Mouse (Mus musculus): ENCODE results near the gene Ttc28. TPM values are rescaled to one million over a fixed set of nuclear protein-coding genes. Genes with fewer than 3 reads are reported as not detected.
A peak's percentile ranks its signal among the peaks of the same experiment; 100 is the strongest.
"Not testable (repeated sequence)": the region's sequence is repeated elsewhere in the genome, so short reads cannot be mapped to it uniquely, and the experiment has no call there.

The Ttc28 gene
- polyA plus RNA-seq, 1 experiment from 2014 or later, result 13.9 TPM

DNA sequence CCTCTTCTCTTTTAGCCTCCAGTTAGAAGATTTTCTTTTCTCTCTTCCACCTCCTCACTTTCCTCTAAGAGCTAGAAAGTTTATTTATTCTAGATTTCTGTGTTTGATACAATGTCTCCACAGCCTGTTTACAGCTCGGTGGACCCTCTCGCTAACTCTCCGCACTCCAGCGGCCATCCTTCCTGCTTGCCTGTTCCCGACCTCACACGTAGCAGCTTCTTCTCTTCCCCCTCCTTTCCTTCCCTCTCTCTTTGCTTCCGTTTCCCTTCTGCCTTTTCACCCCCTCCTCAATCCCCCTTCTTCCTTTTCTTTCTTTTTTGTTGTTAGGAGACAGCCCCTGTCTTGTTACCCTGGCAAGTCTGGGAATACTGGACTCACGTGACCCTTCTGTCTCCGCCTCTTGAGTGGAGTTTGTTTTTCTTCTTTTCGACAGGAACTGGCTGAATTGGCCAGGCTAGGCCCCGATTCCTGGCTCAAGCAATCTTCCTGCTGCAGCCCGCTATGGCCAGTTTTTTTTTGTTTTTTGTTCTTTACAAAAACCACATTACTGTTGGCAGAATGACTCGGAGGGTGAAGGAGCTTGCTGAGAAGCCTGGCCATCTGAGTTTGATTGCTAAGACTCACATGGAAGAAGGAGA lies 20.5 kb upstream of the Ttc28 start:
- H3K27ac ChIP-seq, result peak overlapping the region; percentile 89
- peak overlapping the region; percentile 51 for H3K4me2 ChIP-seq
- H3K9me3 ChIP-seq (replicated peaks), result no peaks in the 10 kb centered on the region
- H3K4me3 ChIP-seq (replicated peaks), result peak overlapping the region; percentile 34
- no peak overlapping the region for H3K9ac ChIP-seq
- H3K36me3 ChIP-seq, result peaks cover 50% of the 10 kb centered on the region
- H3K4me1 ChIP-seq, result peaks cover 12% of the 10 kb centered on the region
- H3K27me3 ChIP-seq, result no peaks in the 10 kb centered on the region
- WGBS, result 13% methylated on average over 13 of the region's 13 CpGs
- ATAC-seq (replicated peaks; ENCODE audit: low FRiP score), result 0 out of 2 replicates have a peak, but pooled peaks have one; percentile 33

DNA sequence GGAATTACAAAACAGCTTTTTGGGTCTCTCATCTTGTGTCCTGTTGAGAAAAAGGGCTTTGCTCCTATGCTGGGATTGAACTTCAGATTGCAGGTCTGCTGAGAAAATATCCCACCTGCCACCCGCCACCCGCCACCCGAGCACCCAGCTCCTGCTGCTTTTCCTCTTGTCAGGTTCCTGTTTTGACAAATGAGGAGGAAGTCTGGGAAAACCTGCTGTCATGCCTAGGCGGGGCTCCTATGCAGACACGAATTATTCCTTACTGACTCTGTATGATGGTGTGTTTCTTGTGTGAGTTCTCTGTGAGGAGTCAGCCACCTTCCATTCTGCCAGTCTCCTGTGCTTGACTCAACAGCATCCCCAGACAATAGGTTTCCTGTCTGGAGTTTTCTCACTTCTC lies 19.2 kb upstream of the Ttc28 start:
- peaks cover 12% of the 10 kb centered on the region for H3K4me1 ChIP-seq
- no peak overlapping the region for H3K9ac ChIP-seq
- no peak overlapping the region for H3K4me3 ChIP-seq (replicated peaks)
- ATAC-seq (replicated peaks; ENCODE audit: low FRiP score), result no peak
- H3K27ac ChIP-seq, result no peak overlapping the region
- no peaks in the 10 kb centered on the region for H3K9me3 ChIP-seq (replicated peaks)
- H3K27me3 ChIP-seq, result no peaks in the 10 kb centered on the region
- WGBS, result 80% methylated on average over 5 of the region's 5 CpGs
- peaks cover 48% of the 10 kb centered on the region for H3K36me3 ChIP-seq
- H3K4me2 ChIP-seq, result no peak overlapping the region

DNA sequence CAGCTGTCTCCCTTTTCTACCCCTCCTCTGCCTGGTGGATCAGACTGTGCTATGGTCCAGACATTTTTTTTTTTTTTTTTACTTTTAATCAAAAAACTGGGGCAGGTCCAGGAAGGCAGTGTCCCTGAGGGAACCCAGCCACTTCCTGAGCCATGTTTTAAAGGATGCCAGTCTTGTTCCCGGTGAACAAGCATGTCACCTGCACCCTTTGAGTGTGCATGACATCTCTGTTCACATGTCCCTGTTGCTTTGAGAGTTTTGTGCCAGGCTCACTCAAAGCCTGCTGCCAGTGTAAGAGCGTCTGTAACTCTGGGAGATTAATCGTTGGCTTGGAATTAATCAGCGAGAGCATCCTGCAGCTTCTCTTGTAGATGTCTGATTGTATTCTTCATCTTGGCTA lies 11.1 kb upstream of the Ttc28 start:
- Histone ChIP-seq H3K27ac (no peak overlapping the region), H3K36me3 (peaks cover 66% of the 10 kb centered on the region), H3K4me3 (replicated peaks) (no peak overlapping the region), H3K9ac (no peak overlapping the region), H3K4me1 (0 out of 2 replicates have a peak, but pooled peaks cover 3% of the 10 kb centered on the region), H3K9me3 (replicated peaks) (no peaks in the 10 kb centered on the region), H3K4me2 (no peak overlapping the region), H3K27me3 (no peaks in the 10 kb centered on the region)
- WGBS, result 83% methylated on average over 4 of the region's 4 CpGs
- ATAC-seq (replicated peaks; ENCODE audit: low FRiP score), result no peak

DNA sequence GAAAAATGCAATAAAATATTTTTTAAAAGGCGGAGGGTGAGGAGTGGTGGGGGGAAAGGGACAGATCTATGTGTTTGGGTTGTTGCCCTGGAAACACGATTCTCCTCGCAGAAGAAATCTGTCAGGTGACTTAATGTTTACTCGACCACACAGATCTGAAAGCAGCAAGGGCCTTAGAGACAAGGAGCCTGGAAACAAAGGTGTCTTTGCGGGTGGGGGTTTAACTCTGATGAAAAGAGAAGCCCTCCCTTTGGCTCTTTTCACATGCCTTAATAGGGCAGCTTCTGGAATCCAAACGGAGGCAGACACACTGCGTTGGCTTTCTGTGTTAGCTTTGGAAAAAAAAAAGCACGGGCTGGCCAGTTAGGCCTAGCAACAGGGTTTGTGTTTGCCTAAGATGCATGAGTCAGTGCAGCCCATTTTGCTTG lies 10.3 kb upstream of the Ttc28 start:
- Histone ChIP-seq H3K4me1 (0 out of 2 replicates have a peak, but pooled peaks cover 3% of the 10 kb centered on the region), H3K36me3 (peaks cover 70% of the 10 kb centered on the region), H3K27me3 (no peaks in the 10 kb centered on the region), H3K9ac (no peak overlapping the region), H3K4me2 (no peak overlapping the region), H3K4me3 (replicated peaks) (no peak overlapping the region), H3K27ac (no peak overlapping the region), H3K9me3 (replicated peaks) (no peaks in the 10 kb centered on the region)
- 69% methylated on average over 8 of the region's 8 CpGs for WGBS
- no peak for ATAC-seq (replicated peaks; ENCODE audit: low FRiP score)

DNA sequence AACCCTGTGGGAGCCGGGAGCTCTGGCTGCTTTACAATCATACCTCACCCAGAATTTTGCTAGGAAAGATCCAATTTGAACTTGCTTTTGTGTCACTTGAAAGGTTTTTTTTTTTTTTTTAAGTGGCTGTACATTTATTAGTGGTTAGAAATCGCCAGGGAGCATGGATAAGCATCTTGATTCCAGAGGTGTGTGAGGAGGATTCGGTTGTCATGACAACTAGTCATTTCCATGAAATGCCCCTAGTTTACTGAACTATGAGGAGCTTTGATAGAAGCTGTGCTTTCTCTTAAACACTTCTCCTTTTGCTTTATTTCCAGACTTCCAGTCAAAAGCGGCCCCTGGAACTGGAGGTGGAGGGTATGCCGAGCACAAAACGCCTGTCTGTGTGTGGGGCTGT lies 6.4 kb upstream of the Ttc28 start:
- ATAC-seq (replicated peaks; ENCODE audit: low FRiP score), result no peak
- H3K36me3 ChIP-seq, result peaks cover 50% of the 10 kb centered on the region
- no peaks in the 10 kb centered on the region for H3K27me3 ChIP-seq
- no peak overlapping the region for H3K4me2 ChIP-seq
- H3K9ac ChIP-seq, result no peak overlapping the region
- 0 out of 2 replicates have a peak, but pooled peaks cover 7% of the 10 kb centered on the region for H3K4me1 ChIP-seq
- H3K27ac ChIP-seq, result no peak overlapping the region
- H3K4me3 ChIP-seq (replicated peaks), result no peak overlapping the region
- 91% methylated on average over 6 of the region's 6 CpGs for WGBS
- no peaks in the 10 kb centered on the region for H3K9me3 ChIP-seq (replicated peaks)

DNA sequence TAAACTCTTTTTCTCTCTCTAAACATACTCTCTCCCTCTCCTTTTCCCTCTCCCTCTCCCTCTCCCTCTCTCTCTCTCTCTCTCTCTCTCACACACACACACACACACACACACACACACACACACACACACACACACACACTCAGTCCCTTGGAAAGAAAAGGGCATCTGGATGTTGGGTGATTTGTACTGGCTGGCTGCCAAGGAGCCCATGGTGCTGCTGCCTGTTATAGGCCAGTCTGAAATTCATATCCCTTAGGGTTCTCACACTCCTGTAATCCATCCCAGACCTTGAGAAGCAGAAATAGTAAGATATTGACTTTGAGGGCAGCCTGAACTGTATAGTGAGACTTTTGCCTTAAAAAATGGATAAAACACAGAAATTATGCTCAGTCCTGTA lies 4.9 kb upstream of the Ttc28 start:
- Histone ChIP-seq H3K4me1 (0 out of 2 replicates have a peak, but pooled peaks cover 9% of the 10 kb centered on the region), H3K27ac (no peak overlapping the region), H3K9ac (no peak overlapping the region), H3K27me3 (no peaks in the 10 kb centered on the region), H3K4me2 (no peak overlapping the region), H3K36me3 (peaks cover 43% of the 10 kb centered on the region), H3K9me3 (replicated peaks) (no peaks in the 10 kb centered on the region), H3K4me3 (replicated peaks) (no peak overlapping the region)
- ATAC-seq (replicated peaks; ENCODE audit: low FRiP score), result no peak

DNA sequence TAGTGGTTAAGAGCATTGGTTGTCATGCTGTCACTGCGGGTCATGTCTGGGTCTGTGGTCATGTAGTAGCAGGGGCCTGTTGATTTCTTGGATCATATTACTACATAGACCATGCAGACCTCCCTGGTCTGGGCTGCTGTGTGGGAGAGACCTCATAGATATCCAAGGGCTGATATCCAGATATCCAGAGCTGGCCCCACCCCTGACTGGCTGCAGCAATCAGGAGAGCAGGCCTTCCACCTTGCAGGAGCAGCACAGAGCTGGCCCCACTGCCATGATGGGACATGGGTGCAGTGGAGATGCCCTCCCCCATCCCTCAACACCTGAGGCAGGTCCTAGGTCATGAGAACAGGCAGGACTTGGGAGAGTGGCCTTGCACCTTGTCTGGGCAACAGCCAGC lies 4.3 kb upstream of the Ttc28 start:
- Histone ChIP-seq H3K4me1 (peaks cover 13% of the 10 kb centered on the region; the same call in 1 of the 2 replicates), H3K9ac (no peak overlapping the region)
- whole genome bisulfite sequencing, result 77% methylated on average over 1 of the region's 1 CpGs

DNA sequence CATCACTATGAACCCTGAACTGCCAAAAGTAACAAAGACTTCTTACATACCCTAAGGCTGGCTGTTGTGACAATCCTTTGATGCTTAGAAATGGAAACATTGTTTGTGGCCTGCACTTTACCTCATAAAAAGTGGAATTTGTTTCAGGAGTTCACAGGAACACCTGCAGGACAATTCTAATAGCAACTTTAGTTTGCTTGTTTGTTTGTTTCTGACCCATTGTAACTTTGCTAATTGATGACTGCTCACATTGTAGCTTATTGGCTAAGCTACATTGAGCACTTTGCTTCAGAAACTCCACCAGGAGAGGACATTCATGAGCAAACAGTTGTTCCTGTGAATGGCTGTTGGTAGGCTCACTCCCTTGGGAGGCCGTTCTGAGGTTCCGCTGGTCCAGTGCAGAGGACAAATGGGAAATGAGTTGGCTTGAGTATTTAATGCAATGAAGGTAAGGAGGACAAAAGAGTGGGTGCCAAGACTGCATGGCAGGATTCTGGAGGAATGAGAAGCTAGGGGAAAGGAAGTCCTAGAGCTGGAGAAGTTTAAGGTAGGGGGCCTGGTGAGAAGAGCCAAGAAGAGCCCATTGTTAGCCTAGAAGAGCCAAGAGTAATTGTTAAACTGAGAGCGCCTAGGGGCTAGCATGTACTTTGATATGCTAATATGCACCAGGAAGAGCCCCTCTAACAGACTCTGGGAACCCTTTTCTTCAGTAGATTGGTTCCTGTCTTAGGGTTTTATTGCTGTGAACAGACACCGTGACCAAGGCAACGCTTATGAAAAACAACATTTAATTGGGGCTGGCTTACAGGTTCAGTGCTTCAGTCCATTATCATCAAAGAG lies 1.7 kb upstream of the Ttc28 start:
- no peak overlapping the region for H3K27ac ChIP-seq
- H3K9ac ChIP-seq, result no peak overlapping the region
- H3K4me3 ChIP-seq (replicated peaks), result no peak overlapping the region
- H3K36me3 ChIP-seq, result peaks cover 12% of the 10 kb centered on the region
- no peak for ATAC-seq (replicated peaks; ENCODE audit: low FRiP score)
- H3K4me2 ChIP-seq, result no peak overlapping the region
- peaks cover 19% of the 10 kb centered on the region; the same call in 1 of the 2 replicates for H3K4me1 ChIP-seq
- H3K27me3 ChIP-seq, result no peaks in the 10 kb centered on the region
- no peaks in the 10 kb centered on the region for H3K9me3 ChIP-seq (replicated peaks)
- WGBS, result 58% methylated on average over 5 of the region's 5 CpGs

More for the DNA sequence above, 4.3 kb upstream of the Ttc28 start:
- Histone ChIP-seq H3K27ac (no peak overlapping the region), H3K9me3 (replicated peaks) (no peaks in the 10 kb centered on the region), H3K27me3 (no peaks in the 10 kb centered on the region), H3K4me2 (no peak overlapping the region), H3K36me3 (peaks cover 37% of the 10 kb centered on the region), H3K4me3 (replicated peaks) (no peak overlapping the region)
- ATAC-seq (replicated peaks; ENCODE audit: low FRiP score), result no peak

DNA sequence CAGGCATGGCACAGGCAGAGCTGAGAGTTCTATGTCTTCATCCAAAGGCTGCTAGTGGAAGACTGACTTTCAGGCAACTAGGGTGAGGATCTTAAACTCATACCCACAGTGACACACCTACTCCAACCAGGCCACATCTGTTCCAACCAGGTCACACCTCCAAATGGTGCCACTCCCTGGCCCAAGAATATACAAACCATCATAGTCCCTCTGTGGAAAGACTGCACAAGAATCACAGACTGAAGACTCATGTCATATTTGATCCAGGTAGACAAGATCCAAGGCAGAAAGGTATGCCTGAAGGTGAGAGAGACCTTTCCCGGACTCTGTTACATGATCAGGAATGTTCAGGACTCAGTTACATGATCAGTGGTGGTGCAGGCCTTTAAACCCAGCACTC lies 1.1 kb upstream of the Ttc28 start:
- WGBS, result 97% methylated on average over 1 of the region's 1 CpGs
- H3K9ac ChIP-seq; H3K27me3 ChIP-seq; H3K4me2 ChIP-seq; H3K27ac ChIP-seq; H3K9me3 ChIP-seq (replicated peaks); H3K36me3 ChIP-seq; H3K4me3 ChIP-seq (replicated peaks); ATAC-seq (replicated peaks; ENCODE audit: low FRiP score): not testable (repeated sequence)
- peaks cover 19% of the 10 kb centered on the region; the same call in 1 of the 2 replicates for H3K4me1 ChIP-seq

DNA sequence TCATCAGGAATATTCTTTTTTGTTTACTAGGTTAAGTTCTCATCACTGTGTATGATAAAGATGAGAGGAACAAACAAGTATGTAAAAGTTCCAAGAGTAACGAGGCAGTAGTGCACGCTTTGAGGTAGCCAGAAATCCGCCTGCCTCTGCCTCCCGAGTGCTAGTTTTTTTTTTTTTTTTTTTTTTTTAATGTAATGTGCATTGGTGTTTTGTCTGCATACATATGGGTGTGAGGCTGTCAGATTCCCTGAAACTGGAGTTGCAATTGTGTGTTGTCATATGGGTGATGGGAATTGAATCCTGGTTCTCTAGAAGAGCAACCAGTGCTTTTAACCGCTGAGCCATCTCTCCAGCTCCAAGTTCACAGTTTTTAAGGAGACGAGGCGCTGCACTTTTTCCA lies 561 bp upstream of the Ttc28 start:
- WGBS, result 65% methylated on average over 7 of the region's 7 CpGs
- H3K36me3 ChIP-seq, result 0 out of 2 replicates have a peak, but pooled peaks cover 1% of the 10 kb centered on the region
- H3K27ac ChIP-seq, result peak overlapping the region; percentile 72; the same call in 1 of the 2 replicates
- peaks cover 19% of the 10 kb centered on the region; the same call in 1 of the 2 replicates for H3K4me1 ChIP-seq
- H3K9me3 ChIP-seq (replicated peaks), result no peaks in the 10 kb centered on the region
- H3K9ac ChIP-seq, result peak overlapping the region; percentile 86
- H3K4me2 ChIP-seq, result peak overlapping the region; percentile 88
- no peak for ATAC-seq (replicated peaks; ENCODE audit: low FRiP score)
- peak overlapping the region; percentile 89 for H3K4me3 ChIP-seq (replicated peaks)
- no peaks in the 10 kb centered on the region for H3K27me3 ChIP-seq

DNA sequence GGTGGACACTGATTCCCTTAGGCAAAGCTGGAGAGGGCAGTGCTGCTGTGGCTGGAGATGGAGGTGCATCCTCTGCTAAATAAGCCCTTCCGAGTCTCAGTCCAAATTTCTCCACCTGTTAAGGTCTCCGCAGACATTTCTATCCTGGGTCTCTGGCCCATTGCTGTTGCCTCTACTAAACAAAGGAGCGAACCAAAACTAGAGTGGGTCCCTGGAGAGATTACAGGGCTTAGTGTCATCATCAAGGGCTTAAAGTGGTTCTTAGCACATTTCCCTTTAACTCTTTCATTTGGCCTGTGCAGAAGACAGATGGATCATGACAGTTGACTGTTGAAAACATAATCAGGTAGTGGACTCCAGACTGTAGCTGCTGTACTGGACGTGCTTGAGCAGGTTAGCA lies 9.0 kb downstream of the Ttc28 start:
- Histone ChIP-seq H3K9ac (no peak overlapping the region), H3K4me1 (peaks cover 2% of the 10 kb centered on the region; the same call in 1 of the 2 replicates), H3K36me3 (peaks cover 32% of the 10 kb centered on the region), H3K27me3 (no peaks in the 10 kb centered on the region), H3K4me3 (replicated peaks) (no peak overlapping the region), H3K27ac (no peak overlapping the region), H3K9me3 (replicated peaks) (no peaks in the 10 kb centered on the region), H3K4me2 (no peak overlapping the region)
- WGBS, result 88% methylated on average over 4 of the region's 4 CpGs
- ATAC-seq (replicated peaks; ENCODE audit: low FRiP score), result no peak

DNA sequence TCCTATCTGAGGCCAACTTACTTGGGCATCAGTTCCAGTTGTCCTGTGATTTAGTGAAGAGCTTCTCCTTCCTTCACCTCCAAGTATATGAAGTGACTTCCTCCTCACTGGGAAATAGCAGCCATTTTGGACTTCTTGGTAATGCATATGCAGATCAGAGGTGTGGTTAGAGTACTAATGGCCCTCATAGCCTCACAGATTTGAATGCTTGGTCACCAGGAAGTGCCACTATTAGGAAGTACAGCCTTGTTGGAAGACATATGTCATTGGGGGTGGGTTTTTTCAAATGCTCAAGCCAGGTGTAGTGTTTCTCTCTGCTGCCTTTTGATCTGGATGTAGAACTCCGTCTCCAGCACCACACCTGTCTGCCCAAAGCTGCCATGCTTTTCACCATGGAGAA lies 10.3 kb downstream of the Ttc28 start:
- H3K4me3 ChIP-seq (replicated peaks), result no peak overlapping the region
- H3K27ac ChIP-seq, result no peak overlapping the region
- H3K9ac ChIP-seq, result no peak overlapping the region
- ATAC-seq (replicated peaks; ENCODE audit: low FRiP score), result no peak
- H3K4me2 ChIP-seq, result no peak overlapping the region
- no peaks in the 10 kb centered on the region for H3K27me3 ChIP-seq
- no peaks in the 10 kb centered on the region for H3K9me3 ChIP-seq (replicated peaks)
- peaks cover 46% of the 10 kb centered on the region for H3K36me3 ChIP-seq
- WGBS, result 77% methylated on average over 1 of the region's 1 CpGs
- H3K4me1 ChIP-seq, result peaks cover 2% of the 10 kb centered on the region; the same call in 1 of the 2 replicates
